Mouse (Mus musculus): ENCODE data around the gene Gm20219.

DNA sequence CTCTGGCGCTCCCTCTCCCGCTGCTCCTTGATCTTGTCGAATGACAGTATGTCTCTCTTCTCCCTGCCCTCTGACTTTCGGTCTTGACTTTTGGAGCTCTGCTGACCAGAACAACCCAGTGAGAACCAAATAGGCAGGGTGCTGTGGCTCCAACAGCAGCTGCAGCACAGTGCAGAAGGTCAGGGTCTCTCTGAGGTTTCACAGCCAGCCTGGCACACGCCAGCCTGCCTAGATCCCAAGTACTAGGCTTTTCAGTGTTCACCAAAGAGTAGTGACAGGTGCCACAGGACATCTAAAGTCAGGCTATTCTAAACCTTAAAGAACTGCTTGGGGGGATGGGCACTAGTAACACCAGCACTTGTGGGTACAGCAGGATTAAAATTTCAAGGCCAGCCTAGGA, 12.7 kb upstream of the Gm20219 start:
- TF ChIP-seq EP300 (IDR thresholded peaks at IDR 0.05; ENCODE audit: low read depth in 1 of 2, low read length in 2 of 2): no peak
- TF ChIP-seq POLR2A (IDR thresholded peaks at IDR 0.05; ENCODE audit: control insufficient read depth in 1 of 2, insufficient read depth in 1 of 2, low read depth in 1 of 2, low read length in 2 of 2, poor library complexity in 1 of 2): no peak
- no peak for TF ChIP-seq TBP (IDR thresholded peaks at IDR 0.05; ENCODE audit: low read depth, low read length)
- TF ChIP-seq CTCF (IDR thresholded peaks at IDR 0.05 in 2 of 3, conservative IDR thresholded peaks at IDR 0.05 in 1 of 3; ENCODE audit: control insufficient read depth in 1 of 3, insufficient read depth in 1 of 3, low read depth in 2 of 3, low read length in 3 of 3, poor library complexity in 1 of 3, severe bottlenecking in 1 of 3): no peak
- TF ChIP-seq ZKSCAN1 (IDR thresholded peaks at IDR 0.05; ENCODE audit: low read depth, low read length): no peak
- TF ChIP-seq NELFE (IDR thresholded peaks at IDR 0.05; ENCODE audit: low read depth, low read length): no peak
- no peak for TF ChIP-seq POLR2AphosphoS5 (IDR thresholded peaks at IDR 0.05; ENCODE audit: borderline replicate concordance, low read depth, low read length)
- no peak for TF ChIP-seq HCFC1 (IDR thresholded peaks at IDR 0.05; ENCODE audit: low read depth, low read length)
- TF ChIP-seq MXI1 (IDR thresholded peaks at IDR 0.05; ENCODE audit: low read depth, low read length): no peak

Measured in MEL (cell line).